Mouse (Mus musculus) megakaryocyte, embryonic 14.5 days (primary cell): ENCODE results near the gene Gm43517.

ENCODE experiments used
- FLI1 ChIP-seq: IDR thresholded peaks from 2 replicates; pipeline ENCODE4 v1.6.1; 2012; ENCODE audit warnings: low read length, inconsistent platforms, mixed read lengths
- GATA1 ChIP-seq: IDR thresholded peaks from 3 replicates; pipeline ENCODE4 v1.6.1; 2012; ENCODE audit warnings: mixed read lengths, low read length, inconsistent platforms, borderline replicate concordance

DNA sequence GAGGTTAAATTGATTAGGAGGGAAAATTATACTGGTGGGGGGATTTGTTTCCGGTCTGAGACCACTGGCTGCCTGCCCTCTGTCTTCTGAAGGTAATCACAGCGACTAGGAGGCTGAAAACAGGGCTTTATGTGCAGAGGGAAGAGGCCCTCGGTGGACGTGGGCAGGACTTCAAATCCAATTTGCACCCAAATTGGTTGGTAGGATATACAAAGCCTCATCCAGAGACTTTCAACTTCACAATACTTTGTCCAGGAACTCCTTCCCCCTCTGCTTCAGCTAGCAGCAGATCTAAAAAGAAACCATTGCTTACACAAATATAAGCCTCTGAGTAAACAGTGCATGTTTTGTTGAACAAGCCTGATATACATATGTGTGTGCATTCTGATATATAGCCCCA is 4.5 kb upstream of the Gm43517 start:
- TF ChIP-seq GATA1 (no peak), FLI1 (no peak)
